Mouse (Mus musculus) spleen, adult 12 weeks (tissue): ENCODE measurements around the gene Gli2.

Experiments
- DNase-seq: peaks from one replicate; pipeline ENCODE4 v3.0.0; 2022; ENCODE audit warnings: low spot score

Gene Gli2

DNA sequence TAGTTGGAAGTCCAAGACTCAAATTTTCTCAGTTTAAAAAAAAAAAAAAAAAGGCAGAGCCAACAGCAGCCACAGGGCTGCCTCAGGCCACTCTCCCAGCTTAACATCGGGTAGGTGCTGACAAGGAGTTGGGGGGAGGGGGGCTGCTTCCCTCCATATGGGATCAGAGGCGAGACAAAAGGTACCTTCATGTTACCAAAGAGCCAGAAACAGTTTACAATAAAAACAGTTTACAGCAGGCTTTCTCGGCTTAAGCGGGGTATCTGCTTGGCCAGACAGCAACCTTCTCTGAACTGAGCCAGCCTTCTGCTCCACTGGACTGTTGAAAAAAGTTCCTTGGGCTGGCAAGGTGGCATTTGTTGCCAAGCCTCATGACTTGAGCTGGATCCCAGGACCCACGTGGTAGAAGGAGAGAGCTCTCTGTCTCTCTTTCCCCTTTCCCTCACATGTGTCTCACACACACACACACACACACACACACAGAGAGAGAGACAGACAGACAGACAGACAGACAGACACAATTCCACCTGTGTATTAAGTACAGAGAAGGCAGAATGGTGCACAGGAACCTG, 113.1 kb downstream of the Gli2 start:
- DNase-seq: no peak

DNA sequence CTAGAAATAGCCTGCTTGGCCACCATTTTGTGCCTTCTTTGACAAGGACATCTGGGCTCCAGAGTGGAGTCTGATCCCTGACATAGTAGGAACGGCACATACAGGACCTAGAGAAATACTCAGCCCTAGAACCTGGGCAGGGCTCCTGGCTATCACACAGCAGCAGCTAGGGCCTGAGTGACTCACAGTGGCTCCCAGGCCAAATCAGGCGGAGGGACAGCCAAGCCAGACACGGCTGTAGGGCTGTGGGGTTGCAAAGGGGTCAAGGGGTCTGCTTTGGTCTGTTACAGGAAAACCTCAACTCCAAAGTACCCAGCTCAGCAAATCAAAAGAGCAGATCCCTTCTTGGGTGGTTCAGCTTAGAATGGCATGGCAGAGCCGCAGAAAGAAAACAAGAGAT, 115.2 kb downstream of the Gli2 start:
- DNase-seq: no peak

DNA sequence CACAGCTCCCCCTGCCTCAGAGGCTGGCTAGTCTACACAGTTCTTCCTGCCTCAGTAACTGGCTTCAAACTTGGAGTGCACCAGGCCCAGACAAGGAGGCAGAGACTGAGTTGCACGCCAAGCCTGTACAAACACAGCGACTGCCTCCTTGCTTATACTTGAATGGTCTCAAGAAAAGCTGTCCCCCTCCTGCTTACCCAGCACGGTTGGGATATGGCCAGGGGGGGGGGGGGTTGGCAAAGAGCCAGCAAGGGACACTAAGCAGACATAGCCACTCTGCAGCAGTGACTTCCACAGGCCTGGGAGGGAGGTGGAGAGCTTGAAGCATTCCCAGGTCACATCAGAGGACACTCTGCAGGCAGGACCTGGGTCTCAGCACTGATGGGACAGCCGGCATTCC, 117.3 kb downstream of the Gli2 start:
- no peak for DNase-seq

DNA sequence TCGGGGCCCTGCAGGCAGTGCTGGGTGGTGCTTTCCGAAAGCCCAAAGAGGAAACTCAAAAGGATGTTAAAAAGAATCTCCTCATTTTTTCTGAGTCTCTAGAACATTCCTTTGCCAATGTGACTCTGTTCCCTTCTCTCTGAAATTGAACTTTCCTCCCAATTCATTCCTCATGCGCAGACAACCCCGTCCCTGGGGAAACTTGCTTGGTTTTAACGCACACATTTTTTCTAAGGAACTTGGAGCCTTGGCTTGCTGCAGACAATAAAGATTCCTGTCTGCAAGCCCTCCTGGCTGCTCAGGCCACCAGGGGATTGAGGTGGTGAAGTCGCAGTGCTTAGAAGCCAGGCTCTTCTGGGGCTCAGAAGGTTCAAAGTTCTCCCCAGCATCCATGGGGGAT, 117.9 kb downstream of the Gli2 start:
- DNase-seq: no peak

DNA sequence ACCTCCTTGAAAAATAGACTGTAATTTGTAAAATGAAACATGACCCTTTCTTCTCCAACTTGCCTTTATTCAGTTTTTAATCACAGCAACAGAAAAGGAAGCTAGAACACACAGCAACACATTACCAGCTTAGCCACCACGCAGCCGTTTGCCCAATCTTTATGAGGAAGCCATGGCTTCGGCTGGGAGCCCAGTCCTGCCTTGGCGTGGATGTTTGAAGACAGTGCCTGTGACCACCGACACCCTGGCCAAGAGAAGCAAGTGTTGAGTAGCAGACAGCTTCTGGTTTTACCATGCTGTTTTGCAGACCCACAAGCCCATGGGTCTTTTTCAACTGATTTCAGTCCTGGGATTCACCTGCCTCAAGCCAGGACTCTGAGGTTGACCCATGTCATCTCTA, 121.3 kb downstream of the Gli2 start:
- no peak for DNase-seq

DNA sequence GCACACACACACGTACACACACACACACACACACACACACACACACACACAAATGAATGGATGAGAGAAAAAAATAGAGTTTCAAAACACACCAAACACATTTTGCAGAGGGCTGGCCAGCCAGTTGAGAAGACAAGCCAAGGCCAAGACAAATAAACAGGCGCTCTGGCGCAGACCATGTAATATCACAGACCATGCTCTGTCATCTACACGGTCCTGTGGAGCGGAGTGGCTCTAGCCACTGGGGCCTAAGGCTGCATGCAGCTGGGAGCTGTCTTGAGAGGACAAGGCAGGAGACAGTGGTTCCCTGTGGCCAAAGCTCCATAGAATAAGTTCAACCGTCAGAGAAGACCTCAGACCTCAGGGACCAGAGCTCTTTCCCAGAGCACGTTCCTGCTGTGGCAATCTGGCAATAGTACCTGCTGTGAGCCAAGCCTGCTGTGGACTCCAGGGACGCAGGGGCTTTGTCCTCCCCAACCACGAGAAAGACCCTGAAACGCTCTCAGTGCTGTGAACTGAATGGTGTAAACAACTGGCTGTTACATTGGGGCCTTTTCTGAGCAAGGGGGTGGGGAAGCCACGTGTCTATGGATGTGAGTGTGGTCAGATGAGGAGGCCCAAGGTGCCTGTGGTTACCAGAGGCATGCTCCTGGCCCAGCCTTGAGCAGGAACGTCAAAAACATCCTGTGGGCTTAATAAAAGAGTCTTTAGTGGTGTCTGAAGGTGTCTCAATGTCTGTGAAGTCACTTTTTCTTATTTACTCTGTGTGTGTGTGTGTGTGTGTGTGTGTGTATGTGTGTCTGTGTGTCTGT, 125.7 kb downstream of the Gli2 start:
- no peak for DNase-seq

DNA sequence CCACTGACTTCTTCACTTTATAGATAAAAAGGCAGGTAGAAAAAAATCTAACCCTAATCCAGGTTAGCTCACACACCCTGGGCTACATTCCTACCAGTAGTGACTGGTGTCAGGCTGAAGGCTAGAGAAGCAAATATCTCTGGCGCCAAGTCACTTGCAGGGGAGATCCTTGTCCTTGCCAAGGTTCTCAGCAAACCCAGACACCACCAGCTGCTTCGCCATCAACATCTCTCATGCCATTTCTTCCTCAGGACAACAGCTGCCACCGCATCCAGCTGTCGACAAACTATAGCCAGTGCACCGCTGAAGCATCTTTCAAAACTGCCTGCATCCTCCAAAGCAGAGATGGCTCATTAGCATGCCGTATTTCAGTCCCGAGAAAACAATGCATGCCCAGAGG, 126.9 kb downstream of the Gli2 start:
- DNase-seq: no peak

DNA sequence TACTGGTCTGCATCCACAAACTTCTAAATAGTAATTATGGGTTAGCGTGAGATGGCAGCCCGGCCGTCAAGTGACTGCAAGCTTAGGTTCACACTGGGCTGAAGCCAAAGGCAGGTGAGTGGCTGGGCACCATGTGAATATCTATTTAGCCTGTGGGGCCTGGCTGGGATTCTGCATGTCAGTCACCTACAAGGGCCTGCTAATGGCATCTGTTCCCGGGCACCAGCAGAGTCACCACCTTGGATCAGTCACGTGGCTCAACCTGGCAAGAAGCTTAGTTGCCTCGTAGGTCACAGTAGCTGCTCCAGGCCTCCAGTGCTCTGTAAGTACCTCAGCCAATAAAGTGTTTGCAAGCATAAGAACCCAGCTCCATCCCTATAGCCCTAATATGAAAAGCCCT, 131.2 kb downstream of the Gli2 start:
- DNase-seq: no peak

DNA sequence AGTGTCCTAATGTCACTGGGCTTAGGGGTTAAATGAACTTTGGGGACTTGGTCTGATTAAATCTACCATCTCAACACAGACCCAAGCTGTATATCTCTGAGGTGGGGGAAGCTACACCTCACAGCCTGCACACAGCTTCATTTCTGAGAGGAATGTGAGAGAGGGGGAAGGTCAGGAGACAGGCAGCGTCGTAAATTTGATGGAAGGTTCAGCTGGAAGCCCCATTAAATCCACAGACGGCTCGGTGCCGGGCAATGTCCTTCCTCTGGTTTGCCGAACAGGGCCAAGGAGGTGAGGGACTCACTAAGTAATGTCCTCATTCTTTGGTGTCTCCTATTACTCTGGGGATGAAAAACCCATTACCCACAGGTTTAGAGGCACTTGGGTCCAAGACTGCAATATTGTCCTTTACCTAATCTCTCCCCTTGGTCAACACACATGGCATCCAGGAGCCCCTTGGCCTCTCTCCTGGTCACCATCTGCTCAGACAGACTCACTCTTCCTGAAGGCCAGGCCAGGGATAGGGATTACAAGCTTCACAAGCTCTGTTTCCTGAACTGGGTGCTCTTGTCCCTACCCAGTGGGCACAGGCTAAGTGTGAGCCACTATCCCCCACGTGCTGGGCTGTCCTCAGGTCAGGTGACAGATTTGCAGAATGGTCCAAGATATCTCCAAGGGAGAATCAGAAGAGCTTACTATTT, 135.7 kb downstream of the Gli2 start:
- no peak for DNase-seq

DNA sequence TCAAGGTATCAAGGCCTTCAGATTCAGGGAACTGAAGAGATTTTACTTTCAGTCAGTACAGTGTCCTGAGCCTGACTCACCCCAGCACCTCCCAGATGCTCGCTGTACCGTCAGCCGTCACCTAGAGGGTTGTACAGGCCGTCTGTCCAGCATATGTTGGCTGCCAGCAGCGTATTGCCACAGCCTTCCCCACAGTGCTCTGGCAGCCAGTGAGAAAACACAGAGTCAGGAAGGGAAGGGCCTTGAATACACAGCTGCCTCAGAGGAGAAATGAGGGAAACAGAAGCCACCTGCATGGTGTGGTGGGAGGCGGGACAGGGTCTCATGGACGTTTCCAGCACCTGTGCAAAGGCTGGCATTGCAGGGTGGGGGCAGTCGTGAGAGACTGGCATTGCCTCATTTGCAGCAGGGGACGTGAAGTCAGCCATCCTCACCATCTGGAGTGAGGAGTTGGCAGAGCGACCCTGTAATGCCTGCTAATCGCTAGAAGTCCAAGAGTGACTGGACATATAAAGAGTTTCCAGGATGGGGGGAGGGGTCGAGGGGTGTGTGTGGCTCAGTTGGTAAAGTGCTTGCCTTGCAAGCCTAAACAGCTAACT, 136.8 kb downstream of the Gli2 start:
- DNase-seq: no peak

DNA sequence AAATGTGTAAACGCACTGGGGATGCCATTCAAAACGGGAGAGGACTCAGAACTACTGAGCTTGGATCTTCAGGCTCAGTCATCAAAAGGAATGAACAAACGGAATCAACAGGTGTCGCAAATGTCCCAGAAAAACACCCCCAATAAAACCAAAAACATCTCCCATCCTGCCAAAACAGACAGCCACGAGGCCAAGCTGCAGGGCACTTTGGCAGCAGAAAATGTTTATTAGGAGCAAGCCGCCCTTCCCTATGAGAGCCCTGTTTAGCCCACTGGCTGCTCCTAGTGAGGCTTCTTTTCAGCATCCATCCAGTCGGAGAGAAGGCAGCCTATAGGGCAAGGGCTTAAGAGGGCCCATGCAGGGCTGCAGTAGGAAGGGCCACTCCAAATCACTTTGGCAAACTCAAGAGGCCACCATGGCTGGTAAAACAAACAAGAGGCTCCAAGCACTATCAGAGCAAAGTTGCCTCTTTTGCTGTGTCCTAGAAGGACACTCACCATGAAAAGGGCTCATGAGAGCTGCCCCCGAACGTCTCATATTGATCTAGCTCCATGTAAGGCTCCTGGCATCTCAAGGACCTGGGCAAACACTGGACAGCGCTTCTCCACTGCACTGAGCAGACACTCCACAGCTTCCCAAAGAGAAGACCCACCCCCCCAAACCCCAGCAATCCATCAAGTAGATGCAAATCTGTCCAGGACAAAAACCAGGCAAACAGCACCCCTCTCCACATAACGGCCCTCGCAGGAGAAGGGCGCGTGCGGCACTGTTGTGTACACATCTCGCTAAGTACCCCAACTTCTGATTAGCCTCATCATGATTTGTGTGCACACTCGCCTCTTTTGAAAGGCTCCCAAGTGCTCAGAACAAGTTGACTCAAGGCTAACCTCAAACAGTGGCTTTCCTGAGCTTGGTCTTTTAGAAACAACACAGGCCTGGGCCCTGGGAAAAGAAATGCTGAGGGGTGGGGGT, 139.7 kb downstream of the Gli2 start:
- no peak for DNase-seq

DNA sequence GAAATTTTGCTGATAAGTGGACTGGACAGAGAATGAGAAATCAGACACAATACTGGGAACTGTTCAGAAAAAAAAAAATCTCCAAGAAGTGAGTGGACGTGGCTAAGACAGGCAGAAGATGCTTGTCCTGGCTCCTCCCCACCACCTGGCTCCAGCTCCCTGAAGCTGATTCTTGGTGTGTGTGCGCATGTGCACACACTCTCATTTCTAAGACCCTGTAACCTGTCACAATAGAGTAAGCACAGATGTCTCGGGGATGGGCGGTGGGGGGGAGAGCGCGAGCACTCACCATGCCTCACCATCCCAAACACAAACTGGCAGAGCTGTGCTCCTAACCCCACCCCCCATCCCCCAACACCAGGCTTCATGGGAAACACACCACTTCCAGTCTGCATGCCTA, 140.5 kb downstream of the Gli2 start:
- DNase-seq: no peak

DNA sequence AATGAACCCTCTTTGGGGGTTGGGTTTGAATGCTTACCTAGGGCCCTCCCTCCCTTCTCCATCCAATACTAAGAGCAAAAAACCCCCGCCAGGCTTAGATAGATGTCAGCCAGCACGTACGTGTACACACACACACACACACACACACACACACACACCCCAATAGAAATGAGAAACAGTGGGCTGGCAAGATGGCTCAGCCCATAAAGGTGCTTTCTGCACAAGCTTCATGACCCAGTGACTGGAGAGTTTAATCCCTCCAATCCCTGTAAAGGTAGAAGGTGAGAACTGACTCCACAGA, 142.0 kb downstream of the Gli2 start:
- DNase-seq: no peak

DNA sequence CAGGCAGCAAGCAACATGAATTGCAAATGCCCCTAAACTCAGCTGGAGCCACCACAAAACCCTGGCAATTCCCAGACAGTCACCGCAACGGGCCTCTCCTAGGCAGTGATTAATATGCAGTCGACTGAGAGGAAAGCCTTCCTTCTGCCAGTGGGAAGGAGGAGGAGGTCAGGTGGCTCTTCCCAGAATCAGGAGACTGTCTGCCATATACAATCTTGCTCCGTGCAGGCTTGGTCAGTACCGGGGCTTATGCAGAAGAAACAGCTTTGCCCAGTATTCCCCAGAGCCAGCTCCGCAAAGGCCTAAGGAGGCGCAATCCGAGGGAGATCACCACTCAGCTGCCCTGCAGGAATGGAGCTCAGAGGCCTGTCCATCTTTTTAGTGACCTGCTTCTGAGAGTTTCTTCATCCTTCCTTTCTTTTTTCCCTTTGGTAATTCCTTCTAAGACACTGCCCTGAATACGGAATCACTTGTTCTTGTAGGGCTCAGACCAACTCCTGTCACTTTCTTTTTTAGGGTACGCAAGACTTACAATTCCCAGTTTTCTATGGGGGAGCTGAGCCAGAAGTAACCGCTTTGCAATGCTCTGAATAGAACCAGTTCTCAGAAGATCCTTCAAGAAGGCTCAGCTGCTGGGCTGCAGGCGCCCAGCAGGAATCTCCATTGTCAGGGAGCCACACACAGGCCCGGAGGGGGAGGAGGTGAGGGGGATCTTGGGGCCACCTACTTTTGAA, 142.6 kb downstream of the Gli2 start:
- no peak for DNase-seq

DNA sequence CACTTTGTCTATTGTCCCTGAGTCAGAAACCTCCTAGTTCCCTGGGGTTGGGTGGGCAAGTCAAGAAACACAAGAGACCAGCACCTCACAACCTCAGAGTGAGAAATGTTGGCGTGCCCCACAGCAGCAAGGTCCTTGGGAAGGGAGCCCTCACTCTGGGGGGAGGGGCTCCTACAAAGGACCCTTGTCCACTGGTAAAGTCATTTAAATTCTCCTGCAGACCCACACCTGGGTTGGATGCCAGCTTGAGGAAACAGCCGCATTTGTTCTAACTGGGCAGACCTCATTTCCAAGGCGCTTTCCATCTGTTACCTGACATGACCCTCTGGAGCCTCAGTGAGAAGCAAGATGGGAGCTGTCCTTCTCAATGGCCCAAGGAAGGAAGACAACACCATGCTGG, 144.4 kb downstream of the Gli2 start:
- no peak for DNase-seq

DNA sequence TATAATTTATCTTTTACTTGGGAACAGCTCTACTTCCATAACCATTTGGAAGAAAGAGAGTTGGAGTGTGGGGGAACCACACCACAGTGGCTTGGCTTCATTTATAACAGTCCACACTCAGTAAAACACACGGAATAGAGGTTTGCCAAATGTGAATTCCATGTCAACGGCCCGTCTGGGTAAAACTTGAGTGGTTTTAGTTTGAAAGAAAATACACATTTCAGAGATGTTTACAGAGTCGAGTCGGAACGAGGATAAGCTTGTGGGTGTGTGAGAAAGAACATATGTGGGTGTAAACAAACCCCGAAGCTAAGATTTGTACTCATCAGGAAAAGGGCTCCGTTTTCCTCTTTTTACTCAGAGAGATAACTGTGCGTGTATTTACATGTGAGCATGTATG, 145.8 kb downstream of the Gli2 start:
- no peak for DNase-seq

DNA sequence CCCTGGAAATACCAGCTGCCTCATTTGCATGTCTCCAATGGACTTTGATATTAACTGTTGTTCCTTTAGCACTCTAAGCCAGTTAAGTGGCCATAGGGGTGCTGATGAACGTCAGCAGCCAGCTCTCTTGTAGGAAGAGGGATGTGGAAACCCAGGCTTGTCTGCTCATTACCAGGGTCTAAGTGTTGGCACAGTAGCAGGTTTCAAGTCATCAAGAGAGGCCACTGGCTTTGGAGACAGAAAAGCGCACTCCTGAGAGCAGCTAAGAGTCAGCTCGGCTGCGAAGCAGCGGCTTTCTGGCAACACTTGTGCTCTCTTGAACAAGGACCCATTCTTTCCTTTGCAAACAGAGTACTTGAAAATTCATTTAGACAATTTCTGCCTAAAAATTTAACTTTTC, 148.1 kb downstream of the Gli2 start:
- no peak for DNase-seq

DNA sequence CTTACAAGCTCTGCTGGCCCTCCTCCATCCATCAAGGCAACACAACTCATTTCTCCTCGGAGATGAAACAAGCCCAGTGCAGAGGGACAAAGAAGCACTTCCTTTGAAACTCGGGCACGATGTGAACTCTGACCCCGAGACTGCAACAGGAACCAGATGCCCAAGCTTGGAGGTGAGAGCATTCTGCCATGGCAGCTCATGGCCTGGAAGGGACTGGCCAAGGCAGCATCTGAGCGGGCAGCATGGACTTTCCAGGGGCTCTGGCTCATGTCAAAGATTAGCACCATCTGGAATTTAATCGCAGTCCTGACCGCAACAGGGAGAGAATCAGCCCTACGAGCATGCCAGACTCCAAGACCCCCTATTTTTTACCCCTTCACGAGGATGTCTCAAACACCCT, 148.5 kb downstream of the Gli2 start:
- DNase-seq: no peak

DNA sequence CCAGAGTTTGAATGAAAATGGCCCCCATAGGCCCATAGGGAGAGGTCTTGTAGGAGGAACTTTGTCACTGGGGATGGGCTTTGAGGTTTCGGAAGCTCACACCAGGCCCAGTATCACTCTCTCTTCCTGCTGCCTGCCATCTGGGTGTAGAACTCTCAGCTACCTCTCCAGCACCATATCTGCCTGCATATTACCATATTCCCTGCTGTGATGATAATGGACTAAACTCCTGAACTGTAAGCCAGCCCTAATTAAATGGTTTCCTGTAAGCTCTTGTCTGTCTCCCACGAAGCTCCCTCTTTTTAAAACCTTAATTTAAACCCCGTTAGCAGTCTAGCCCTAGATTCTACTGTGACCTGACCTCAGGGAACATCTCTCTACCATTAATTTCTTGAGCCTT, 149.0 kb downstream of the Gli2 start:
- no peak for DNase-seq

DNA sequence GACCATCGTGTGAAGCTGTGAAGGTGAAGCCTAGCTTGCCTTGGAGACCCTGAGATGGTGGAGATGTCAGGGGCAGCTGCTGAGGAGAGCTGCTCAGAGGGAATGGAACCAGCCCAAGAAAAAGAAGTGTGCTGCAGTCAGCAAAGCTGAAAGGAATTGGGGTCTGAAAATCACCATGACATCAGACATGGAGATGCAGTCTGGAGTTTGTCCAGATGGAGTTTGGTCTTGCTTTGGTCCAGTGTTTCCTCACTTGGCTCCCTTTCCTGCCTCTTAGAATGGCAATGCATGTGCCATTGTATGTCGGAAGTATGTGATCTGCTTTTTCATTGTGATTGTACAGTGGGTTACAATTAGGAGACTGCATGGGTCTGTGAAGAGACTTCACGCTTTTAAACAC, 149.7 kb downstream of the Gli2 start:
- DNase-seq: no peak

DNA sequence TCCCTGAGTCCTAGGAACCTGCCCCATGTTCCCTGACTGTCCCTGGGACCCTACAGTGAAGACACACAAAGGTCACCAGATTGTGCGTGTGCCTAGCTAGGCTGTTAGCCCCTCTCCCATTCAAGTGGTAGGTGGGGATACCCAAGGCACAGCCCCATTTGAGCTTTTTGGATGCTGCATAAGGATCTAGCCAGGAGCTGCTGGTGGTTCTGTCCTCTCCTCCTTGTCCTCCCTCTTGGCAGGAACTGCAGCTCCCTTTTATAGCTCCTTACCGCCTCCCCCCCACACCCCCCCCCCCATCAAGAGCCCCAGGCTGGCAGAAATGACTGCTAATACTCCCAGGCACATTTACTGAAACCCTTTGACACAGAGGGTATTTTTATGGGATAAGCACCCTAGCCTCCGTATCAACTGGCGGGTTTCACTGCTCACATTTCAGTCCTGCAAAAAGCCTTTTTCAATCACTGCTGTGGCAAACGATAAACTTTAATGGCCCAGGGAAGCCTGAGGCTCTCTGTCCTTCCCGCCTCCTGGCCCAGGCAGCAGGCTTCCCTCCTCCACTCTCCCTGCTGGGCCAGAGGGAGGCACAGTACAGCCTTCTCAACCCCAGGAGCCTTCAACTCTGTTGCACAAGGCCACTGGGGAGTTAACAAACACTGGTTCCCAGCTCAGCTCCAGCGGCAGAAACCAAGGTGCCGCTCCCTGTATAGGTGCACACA, 151.4 kb downstream of the Gli2 start:
- no peak for DNase-seq
